Mouse (Mus musculus) cortical plate, adult 2 months (tissue): ENCODE measurements around the gene Mgat2.

ENCODE experiments used
- CTCF ChIP-seq: fragments of 200-500 bp; IDR thresholded peaks from 2 replicates; pipeline ENCODE4 v1.5.1; 2011; ENCODE audit warnings: mild to moderate bottlenecking, control low read depth, low read length; ENCODE audit not compliant: insufficient read depth; ENCODE audit errors: extremely low read depth
- POLR2A ChIP-seq: fragments of 200-500 bp; IDR thresholded peaks from 2 replicates; pipeline ENCODE4 v1.6.1; 2011; ENCODE audit warnings: mild to moderate bottlenecking, low read length, control low read depth; ENCODE audit not compliant: insufficient read depth; ENCODE audit errors: extremely low read depth

DNA sequence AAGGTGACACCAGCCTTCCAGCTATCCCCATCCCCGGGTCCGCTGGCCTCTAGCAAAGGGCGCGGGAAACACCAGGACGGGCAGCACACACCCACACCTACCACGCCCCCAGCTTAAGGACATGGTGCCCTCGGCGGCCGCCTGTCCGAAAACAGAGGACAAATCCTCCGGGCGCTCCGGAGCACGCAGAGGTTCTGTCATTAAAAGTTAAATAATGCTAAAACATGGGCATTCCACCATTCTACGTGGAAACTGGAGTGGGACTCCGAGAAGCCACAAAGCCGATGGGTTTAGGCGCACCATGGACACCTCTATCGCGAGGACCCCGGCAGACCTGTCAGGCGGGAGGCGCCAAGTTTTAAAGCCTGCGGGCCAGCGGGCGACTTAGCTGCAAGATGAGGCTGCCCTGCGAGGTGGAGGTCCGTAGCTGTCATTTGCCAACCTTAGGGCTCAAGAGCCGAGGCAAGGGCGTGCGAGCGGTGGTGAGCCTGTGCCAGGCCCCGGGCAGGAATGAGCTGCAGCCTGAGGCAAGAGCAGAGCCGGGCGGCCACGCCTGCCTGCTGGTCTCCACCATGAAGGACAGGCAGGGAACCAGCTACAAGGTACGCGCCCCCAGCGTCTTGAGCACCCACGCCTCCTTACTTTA is 15.4 kb upstream of the Mgat2 start, which contains the start of gene Lrr1:
- TF ChIP-seq CTCF (no peak), POLR2A (no peak)
